Mouse (Mus musculus) lung, adult 2 months (tissue): ENCODE data around the gene Uso1. TPM values are rescaled to one million over a fixed set of nuclear protein-coding genes. Genes with fewer than 3 reads are reported as not detected.
A peak's percentile ranks its signal among the peaks of the same experiment; 100 is the strongest.

ENCODE experiments used
- DNase-seq: peaks from one replicate; pipeline ENCODE4 v3.0.0; 2022
- H3K4me1 ChIP-seq: fragments of 200-500 bp; 2 replicates; pipeline ENCODE4 v1.6.1; 2011; ENCODE audit warnings: low read length; ENCODE audit not compliant: control insufficient read depth, insufficient read depth
- H3K4me3 ChIP-seq: fragments of 200-500 bp; replicated peaks from 2 replicates; pipeline ENCODE3; 2011; ENCODE audit warnings: low read depth, mild to moderate bottlenecking, control low read depth, low read length; ENCODE audit errors: extremely low read depth
- CTCF ChIP-seq: fragments of 200-500 bp; IDR thresholded peaks from 2 replicates; pipeline ENCODE4 v1.5.1; 2011; ENCODE audit warnings: mild to moderate bottlenecking, low read length, control low read depth; ENCODE audit not compliant: insufficient read depth
- POLR2A ChIP-seq: fragments of 200-500 bp; IDR thresholded peaks from 2 replicates; pipeline ENCODE4 v1.6.1; 2011; ENCODE audit warnings: low read depth, mild to moderate bottlenecking, control low read depth, low read length, borderline replicate concordance; ENCODE audit errors: extremely low read depth
- WGBS: fragments of 180-500 bp; shearing (Covaris S2); methylation state at CpG from one replicate; pipeline ENCODE4 v1.1.7; 2018; 5-methylcytosine and 5-hydroxymethylcytosine counted together
- polyA plus RNA-seq: library from polyadenylated mRNA; depleted of rRNA; stranded (reverse); fragments of >200 nt; gene quantifications from 2 replicates; pipeline ENCODE4 v1.2.3, GENCODE M21; 2012

The Uso1 gene
- polyA plus RNA-seq, 1 experiment: 19.1 TPM

- 59% methylated on average over 9 of the region's 9 CpGs for WGBS
- TF ChIP-seq POLR2A: no peak
- no peak for TF ChIP-seq CTCF
- no peak for DNase-seq
- peaks cover 10% of the 10 kb centered on the region for H3K4me1 ChIP-seq
- no peak overlapping the region for H3K4me3 ChIP-seq
Observed at GRCm38 (mm10) chr5:92136536-92137238, 1.1 kb upstream of the Uso1 start.

- WGBS: under 1% methylated on average over 43 of the region's 43 CpGs
- TF ChIP-seq POLR2A (no peak), CTCF (no peak)
- Histone ChIP-seq H3K4me3 (peak overlapping the region; percentile 79), H3K4me1 (peaks cover 10% of the 10 kb centered on the region)
- DNase-seq: peak; percentile 50
Observed at GRCm38 (mm10) chr5:92138093-92138621, 419 bp downstream of the Uso1 start.

- Histone ChIP-seq H3K4me3 (no peak overlapping the region), H3K4me1 (peaks cover 10% of the 10 kb centered on the region)
- no peak for DNase-seq
- TF ChIP-seq CTCF (no peak), POLR2A (no peak)
- 24% methylated on average over 1 of the region's 1 CpGs for WGBS
Observed at GRCm38 (mm10) chr5:92139191-92139590, 1.5 kb downstream of the Uso1 start.

GRCm38 (mm10) chr5:92141696-92142095 is 4.0 kb downstream of the Uso1 start:
- no peak for DNase-seq
- no peak for TF ChIP-seq POLR2A
- TF ChIP-seq CTCF: no peak
- Histone ChIP-seq H3K4me3 (no peak overlapping the region), H3K4me1 (peaks cover 10% of the 10 kb centered on the region)
- whole genome bisulfite sequencing: 70% methylated on average over 5 of the region's 5 CpGs

GRCm38 (mm10) chr5:92142481-92142880 is 4.7 kb downstream of the Uso1 start:
- peaks cover 10% of the 10 kb centered on the region for H3K4me1 ChIP-seq
- no peak for DNase-seq
- 76% methylated on average over 3 of the region's 3 CpGs for WGBS
- TF ChIP-seq POLR2A: no peak
- TF ChIP-seq CTCF: no peak
- no peak overlapping the region for H3K4me3 ChIP-seq

- no peak overlapping the region for H3K4me3 ChIP-seq
- DNase-seq: no peak
- TF ChIP-seq POLR2A (no peak), CTCF (no peak)
- 86% methylated on average over 6 of the region's 6 CpGs for WGBS
- peaks cover 10% of the 10 kb centered on the region for H3K4me1 ChIP-seq
Observed at GRCm38 (mm10) chr5:92143665-92144064, 5.9 kb downstream of the Uso1 start.

GRCm38 (mm10) chr5:92144954-92145708 is 7.4 kb downstream of the Uso1 start:
- Histone ChIP-seq H3K4me1 (peaks cover 3% of the 10 kb centered on the region), H3K4me3 (no peak overlapping the region)
- WGBS: 80% methylated on average over 7 of the region's 7 CpGs
- TF ChIP-seq CTCF: no peak
- TF ChIP-seq POLR2A: no peak
- DNase-seq: no peak

GRCm38 (mm10) chr5:92148248-92148647 is 10.5 kb downstream of the Uso1 start:
- TF ChIP-seq CTCF (no peak), POLR2A (no peak)
- H3K4me1 ChIP-seq: peaks cover 3% of the 10 kb centered on the region
- 87% methylated on average over 3 of the region's 3 CpGs for WGBS
- DNase-seq: no peak
- no peak overlapping the region for H3K4me3 ChIP-seq

GRCm38 (mm10) chr5:92149330-92149982 is 11.7 kb downstream of the Uso1 start:
- peaks cover 3% of the 10 kb centered on the region for H3K4me1 ChIP-seq
- no peak for DNase-seq
- TF ChIP-seq CTCF: no peak
- TF ChIP-seq POLR2A: no peak
- 69% methylated on average over 5 of the region's 5 CpGs for WGBS
- no peak overlapping the region for H3K4me3 ChIP-seq

GRCm38 (mm10) chr5:92154861-92155260 is 17.1 kb downstream of the Uso1 start:
- Histone ChIP-seq H3K4me1 (no peaks in the 10 kb centered on the region), H3K4me3 (no peak overlapping the region)
- 82% methylated on average over 3 of the region's 3 CpGs for WGBS
- no peak for TF ChIP-seq POLR2A
- no peak for TF ChIP-seq CTCF
- no peak for DNase-seq
